Mouse (Mus musculus) E14TG2a.4 (cell line): ENCODE measurements at regions not wholly inside any gene's neighbourhood (a gene's known extent, or its start where the extent isn't known, plus 50 kb on each side); places are given as distances from the start of the nearest gene placed in this dataset.

Source experiments
- CTCF ChIP-seq: conservative IDR thresholded peaks from 2 replicates; pipeline ENCODE4 v1.5.1; 2014; ENCODE audit warnings: low read length
- POU5F1 ChIP-seq: IDR thresholded peaks from 2 replicates; pipeline ENCODE4 v1.6.1; 2014; ENCODE audit warnings: low read length, borderline replicate concordance

DNA sequence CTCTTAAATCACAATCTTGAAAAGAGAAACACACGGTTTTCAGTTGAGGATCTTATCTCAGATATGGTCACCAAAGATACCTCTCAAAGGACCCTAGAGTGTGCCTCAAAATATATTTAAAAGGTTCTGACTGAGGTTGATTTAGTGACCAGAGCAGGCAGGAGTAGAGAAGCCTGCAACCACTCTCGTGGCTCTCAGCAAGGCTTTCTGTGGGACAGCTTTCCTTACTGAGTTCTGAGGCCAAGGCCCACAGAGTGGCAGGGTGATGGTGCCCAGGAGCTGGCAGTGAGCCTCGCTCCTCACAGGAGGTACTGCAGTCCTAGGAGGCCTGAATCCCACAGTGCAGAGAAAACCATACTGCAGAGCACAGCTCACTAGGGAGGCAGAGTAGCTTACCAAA lies 151.4 kb upstream of the Cypt12 start:
- no peak for TF ChIP-seq CTCF
- no peak for TF ChIP-seq POU5F1
